Mouse (Mus musculus) layer of hippocampus, postnatal 25 days (tissue): ENCODE measurements at regions not wholly inside any gene's neighbourhood (a gene's known extent, or its start where the extent isn't known, plus 50 kb on each side); places are given as distances from the start of the nearest gene placed in this dataset.

Experiments
- DNase-seq, 2 experiments: peaks; one replicate each; pipeline ENCODE4 v3.0.0; 2022; ENCODE audit warnings: mixed read lengths in 2 of 2, low spot score in 1 of 2; ENCODE audit errors: extremely low spot score in 1 of 2

DNA sequence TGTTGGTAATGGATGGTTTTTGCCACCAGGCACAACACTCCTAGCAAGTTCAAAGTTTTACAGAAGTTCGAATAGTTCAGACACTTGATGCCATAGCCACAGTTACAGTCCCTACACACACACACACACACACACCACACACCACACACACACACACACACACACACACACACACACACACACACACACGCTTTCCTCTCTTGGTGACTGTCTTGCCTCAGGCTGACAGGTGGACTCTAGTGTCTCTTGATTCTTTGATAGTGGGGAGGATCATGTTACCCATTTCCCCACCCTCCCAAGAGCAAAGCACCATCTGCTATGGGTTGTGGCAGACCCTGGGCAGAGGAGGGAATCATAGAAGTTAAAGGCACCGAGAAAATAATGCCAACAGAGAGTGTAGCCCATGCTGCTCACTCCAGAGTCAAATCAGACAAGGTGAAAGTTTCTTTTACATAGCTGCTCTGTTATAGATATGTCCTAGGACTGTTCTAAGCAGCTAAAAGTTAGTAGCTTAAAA, 75.9 kb downstream of the Klhl25 start:
- no peak for DNase-seq

DNA sequence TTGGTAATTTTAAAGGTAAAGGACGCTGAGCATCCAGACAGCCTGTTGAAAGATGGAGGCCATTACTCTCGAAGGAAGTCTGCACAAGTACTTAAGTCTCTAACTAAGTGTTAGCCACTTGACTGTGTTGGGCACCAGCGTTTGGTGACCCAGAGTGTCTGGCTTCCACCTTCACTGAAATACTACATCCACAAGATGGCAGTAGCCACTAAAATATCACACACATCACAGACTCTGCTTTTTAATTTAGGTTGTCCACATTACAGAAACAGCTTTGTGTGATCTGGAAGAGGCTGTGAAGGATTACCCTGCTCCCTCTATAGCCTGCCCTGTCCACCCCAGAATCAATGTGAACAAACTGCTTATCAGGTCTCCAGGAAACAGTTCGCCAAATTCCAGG, 79.4 kb downstream of the Klhl25 start:
- DNase-seq, result peak in 1 of 2 experiments; percentile 22

DNA sequence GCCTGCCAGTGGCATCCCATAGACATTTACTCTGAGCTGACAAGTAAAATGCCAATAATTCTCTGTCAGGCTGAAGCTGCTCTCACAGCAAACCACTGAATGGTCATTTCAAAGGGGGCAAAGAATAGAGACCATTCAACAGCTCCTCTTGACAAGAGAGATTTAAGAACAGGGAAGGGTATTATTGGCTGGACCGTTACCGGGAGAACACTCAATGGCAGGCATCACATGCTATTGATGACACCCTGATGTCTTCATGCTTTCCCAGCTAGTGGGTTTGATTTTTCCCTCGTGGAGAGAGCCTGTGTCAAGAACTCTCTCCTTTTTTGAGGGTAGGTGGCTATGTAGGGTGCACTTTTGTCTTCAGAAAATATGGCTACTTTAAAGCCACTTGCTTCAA, 95.7 kb downstream of the Klhl25 start:
- DNase-seq, result no peak

GRCm38 (mm10) chr7:75955671-75956070, 107.6 kb downstream of the Klhl25 start:
- no peak for DNase-seq

- no peak for DNase-seq
These were observed 109.3 kb downstream of the Klhl25 start for GRCm38 (mm10) chr7:75957366-75957765.

GRCm38 (mm10) chr7:75959903-75960620, 112.0 kb downstream of the Klhl25 start:
- DNase-seq, result no peak

DNA sequence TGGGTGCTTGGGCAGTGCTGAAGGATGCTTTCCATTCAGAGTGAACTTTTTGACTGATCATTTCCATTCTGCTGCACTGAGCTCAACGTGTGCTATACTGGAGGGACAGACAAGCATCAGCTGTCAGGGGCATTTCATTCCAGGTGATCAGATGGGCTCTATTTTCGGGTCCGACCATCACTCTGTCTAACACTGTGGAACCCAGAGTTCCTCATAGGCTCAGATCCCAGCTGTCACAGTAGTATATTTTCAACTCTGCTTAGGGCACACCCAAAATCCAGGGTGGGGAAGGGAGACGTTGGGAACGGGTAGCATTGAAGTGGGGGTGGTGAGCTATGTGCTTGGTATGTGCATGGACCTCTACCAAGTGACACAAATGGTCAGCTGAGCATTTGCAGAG, 120.1 kb downstream of the Klhl25 start:
- DNase-seq, result no peak

GRCm38 (mm10) chr7:75970914-75971313, 122.8 kb downstream of the Klhl25 start:
- DNase-seq, result no peak

DNA sequence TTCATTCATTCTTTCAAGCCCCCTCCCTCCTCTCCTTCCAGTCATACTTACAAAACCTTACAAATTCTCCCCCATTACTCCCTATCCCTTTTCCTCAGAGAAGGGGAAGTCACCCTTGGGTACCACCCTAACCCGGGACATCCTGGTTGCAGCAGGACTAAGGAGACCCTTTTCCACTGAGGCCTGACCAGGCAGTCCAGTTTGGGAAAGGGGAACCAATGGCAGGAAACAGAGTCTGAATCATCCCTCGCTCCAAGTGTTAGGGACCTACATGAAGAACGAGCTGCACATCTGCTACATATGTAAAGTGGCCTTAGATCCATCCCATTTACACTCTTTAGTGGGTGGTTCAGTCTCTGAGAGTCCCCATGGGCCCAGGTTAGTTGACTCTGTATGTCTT, 123.6 kb downstream of the Klhl25 start:
- DNase-seq, result no peak

- no peak for DNase-seq
These were observed 133.4 kb downstream of the Klhl25 start for GRCm38 (mm10) chr7:75981560-75981959.

DNA sequence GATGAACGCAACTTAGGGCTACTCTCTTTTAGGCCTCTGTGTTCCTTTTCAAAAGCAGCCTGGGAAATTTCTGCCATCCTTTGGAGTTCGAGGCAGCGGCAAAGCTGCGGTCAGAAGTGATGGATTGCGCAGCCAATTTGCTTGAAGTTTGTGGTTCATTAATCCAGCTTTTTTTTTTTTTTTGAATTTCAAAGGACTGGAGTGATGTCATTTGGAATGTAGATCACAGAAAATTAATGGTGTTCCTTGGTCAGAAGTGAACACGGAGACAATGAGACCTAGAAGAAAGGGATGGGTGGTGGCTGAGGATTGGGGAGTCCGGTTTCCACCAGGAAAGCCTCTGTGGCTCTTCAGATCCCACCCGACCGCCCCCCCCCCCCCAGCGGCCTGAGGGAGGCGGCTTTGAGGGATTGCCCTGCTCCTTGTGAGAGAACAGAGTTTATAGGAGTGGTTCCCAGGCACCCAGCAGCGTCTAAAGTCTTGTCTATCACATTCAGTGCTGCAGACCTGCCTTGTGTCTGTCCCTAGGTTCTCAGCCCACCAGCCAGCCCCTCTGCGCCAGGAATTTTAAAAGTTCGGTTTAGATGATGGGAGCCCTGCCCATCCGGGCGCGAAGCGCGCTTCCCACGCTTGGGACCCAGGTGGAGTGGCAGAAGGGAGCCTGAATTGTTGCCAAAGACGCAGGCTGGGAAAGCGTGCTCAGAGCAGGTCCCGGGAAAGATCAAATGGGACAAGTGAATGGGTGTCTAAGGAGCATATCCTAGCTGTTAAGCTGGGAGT, 135.1 kb downstream of the Klhl25 start:
- DNase-seq, result peak; percentile 49 to 67

DNA sequence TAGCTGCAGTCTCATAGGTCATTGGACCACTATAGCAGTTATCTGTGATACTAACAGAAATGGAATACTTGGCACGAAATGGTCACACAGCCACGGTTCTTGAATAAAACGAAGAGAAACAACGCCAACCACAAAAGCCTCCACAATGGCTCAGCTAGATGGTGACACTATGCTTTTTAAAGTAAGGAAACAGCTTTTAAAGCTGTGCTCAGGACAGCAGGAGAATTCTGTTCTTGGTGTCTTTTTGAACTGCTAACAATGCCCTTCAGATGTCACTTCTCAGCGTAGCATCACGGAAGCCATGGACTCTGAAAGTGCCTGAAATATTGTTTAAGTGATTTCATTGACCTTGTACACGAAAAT, 135.7 kb downstream of the Klhl25 start:
- no peak for DNase-seq

DNA sequence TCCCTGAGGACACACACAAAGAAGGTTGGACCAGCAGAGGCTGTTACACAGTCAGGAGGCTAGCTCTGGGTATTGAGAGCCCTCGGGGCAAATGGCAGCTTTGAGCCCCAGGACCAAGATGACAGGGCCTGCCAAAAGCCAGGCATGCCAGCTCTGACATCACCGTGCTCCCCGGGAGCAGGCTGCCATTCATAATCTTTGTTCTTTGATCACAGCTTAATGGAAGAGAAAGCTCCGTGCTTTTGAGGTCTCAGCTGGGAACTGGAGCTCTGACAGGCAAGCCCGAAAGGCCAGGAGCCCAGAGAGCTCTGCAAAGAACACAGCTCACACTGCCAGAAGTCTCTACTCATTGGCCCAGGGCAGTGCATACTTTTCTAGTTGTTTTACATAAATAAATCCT, 150.7 kb downstream of the Klhl25 start:
- DNase-seq, result peak in 1 of 2 experiments; percentile 32

- DNase-seq, result no peak
These were observed 151.3 kb downstream of the Klhl25 start for GRCm38 (mm10) chr7:75999324-75999907.

DNA sequence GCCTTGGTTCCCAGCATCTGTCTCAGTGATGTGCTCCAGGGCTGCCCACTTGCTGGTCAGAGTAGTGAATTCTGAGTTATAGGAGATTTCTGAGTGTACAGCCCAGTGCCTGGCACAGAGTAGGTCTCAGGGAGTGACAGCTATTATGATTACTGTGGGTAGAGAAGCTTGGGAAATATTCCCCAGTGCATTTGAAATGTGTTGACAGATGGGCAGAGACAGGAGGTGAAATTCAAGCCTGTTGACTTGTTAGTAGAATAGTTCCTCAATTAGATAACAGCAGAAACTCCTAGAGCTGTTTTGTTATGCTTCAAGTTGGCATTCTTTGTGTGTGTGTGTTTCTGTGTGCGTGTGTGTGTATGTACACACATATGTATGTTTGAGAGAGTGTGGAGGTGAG, 152.9 kb downstream of the Klhl25 start:
- no peak for DNase-seq

DNA sequence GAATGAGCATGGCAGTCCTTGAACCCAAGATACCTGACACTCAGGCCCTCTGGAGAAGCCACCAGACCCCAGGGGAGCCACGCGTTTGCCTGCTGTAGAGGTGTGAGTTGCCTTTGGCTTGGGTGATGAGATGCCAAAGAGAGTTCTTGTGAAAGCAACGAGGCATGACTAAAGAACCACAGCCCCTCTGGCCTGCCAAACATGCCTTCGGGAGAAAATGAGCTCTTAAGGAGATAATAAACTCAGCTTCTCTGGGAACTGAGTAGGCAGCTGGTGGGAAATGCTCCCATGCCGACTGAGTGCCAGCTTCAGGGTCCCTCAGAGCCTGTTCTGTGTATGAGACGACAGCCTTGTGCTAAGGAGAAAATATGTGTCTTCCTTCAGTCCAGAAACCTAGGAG, 160.1 kb downstream of the Klhl25 start:
- DNase-seq, result no peak

GRCm38 (mm10) chr7:76047743-76048142, 181.9 kb upstream of the Agbl1 start:
- no peak for DNase-seq

DNA sequence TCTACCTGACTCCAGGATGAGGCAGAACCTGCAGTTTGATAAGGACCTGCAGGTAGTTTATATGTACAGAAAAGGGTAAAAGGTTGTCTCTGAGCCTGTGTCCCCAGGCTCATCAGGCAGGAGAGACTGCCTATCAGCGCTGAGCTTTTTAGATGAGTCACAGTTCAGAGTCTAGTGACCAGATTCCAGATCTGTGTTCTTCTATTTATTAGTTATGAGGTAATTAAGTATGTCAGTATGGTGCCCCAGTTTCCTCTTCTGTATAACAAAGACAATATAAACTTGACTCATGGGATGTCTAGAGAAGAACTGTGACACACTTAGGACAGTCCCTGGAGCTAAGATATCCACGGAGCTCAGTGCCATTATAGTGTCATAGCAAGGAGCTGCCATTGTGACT, 180.3 kb upstream of the Agbl1 start:
- DNase-seq, result no peak

GRCm38 (mm10) chr7:76053843-76054242, 175.8 kb upstream of the Agbl1 start:
- DNase-seq, result no peak

DNA sequence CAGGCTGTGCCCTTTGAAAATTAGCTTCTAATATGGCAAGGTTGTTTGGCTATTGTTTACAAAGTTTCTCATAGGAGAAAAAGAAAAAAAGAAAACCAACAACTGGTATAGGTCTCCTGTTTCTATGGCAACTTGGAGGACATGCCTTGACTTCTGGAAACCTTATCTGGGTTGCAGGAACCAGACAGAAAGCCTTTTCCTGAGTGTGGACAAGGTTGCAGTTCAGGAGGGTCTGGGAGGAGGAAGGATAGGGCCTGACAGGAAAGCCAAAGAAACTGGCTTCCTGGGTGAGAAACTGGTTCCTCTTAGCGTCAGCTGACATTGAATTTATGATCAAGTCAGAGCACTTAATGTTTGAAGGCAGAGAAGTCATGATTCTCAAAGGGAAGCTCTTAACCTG, 130.5 kb upstream of the Agbl1 start:
- no peak for DNase-seq

DNA sequence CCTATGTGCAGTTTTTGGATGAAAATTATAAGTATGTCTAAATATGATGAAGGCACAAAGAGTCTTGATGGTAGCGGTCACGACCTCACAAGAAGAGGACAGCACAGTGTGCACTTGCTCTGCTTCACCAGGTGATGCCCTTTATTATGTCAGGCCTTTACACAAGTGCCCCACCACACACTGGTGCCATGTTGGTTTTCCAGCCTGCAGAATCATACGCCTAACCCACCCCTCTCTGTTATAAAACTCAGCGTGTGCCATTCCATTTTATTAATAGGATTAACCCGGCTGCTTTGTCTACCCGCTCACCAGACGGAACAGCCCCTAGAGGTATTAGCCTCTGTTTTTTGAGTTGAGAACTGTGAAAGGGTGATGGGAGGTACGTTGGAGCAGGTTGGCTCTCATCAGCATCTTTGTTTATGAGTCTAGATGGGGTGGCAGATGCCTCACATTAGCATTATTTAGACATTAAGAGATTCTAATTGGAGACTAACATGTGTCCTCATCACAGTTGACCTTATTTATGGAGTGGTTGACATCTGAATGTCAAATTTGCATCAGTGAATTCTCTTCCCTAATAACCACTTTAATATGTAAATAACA, 108.3 kb upstream of the Agbl1 start:
- DNase-seq, result no peak
